Mouse (Mus musculus) bone marrow macrophage, adult 2 months (primary cell): ENCODE measurements around the gene Fnbp1l. TPM values are rescaled to one million over a fixed set of nuclear protein-coding genes. Genes with fewer than 3 reads are reported as not detected.

Source experiments
- H3K27ac ChIP-seq: 2 replicates; pipeline ENCODE4 v1.5.1; 2012; ENCODE audit warnings: low read depth, low read length; ENCODE audit not compliant: insufficient read depth
- H3K4me1 ChIP-seq: 2 replicates; pipeline ENCODE4 v1.6.1; 2012; ENCODE audit warnings: low read length; ENCODE audit not compliant: control insufficient read depth, insufficient read depth
- H3K4me3 ChIP-seq: 2 replicates; pipeline ENCODE4 v1.5.1; 2012; ENCODE audit warnings: mild to moderate bottlenecking, low read length, moderate library complexity; ENCODE audit not compliant: insufficient read depth
- CTCF ChIP-seq: IDR thresholded peaks from 2 replicates; pipeline ENCODE4 v1.5.1; 2012; ENCODE audit warnings: low read depth, mild to moderate bottlenecking, low read length, moderate library complexity
- POLR2A ChIP-seq: IDR thresholded peaks from 2 replicates; pipeline ENCODE4 v1.6.1; 2012; ENCODE audit warnings: mild to moderate bottlenecking, low read depth, low read length, borderline replicate concordance
- polyA plus RNA-seq: library from polyadenylated mRNA; stranded (reverse); fragments of >200 nt; gene quantifications from 2 replicates; pipeline ENCODE4 v1.2.4, GENCODE M21; 2012; ENCODE audit not compliant: missing spikeins, insufficient read depth, insufficient read length

Gene Fnbp1l
- polyA plus RNA-seq: 49.4 and 51.3 TPM in 2 replicates

DNA sequence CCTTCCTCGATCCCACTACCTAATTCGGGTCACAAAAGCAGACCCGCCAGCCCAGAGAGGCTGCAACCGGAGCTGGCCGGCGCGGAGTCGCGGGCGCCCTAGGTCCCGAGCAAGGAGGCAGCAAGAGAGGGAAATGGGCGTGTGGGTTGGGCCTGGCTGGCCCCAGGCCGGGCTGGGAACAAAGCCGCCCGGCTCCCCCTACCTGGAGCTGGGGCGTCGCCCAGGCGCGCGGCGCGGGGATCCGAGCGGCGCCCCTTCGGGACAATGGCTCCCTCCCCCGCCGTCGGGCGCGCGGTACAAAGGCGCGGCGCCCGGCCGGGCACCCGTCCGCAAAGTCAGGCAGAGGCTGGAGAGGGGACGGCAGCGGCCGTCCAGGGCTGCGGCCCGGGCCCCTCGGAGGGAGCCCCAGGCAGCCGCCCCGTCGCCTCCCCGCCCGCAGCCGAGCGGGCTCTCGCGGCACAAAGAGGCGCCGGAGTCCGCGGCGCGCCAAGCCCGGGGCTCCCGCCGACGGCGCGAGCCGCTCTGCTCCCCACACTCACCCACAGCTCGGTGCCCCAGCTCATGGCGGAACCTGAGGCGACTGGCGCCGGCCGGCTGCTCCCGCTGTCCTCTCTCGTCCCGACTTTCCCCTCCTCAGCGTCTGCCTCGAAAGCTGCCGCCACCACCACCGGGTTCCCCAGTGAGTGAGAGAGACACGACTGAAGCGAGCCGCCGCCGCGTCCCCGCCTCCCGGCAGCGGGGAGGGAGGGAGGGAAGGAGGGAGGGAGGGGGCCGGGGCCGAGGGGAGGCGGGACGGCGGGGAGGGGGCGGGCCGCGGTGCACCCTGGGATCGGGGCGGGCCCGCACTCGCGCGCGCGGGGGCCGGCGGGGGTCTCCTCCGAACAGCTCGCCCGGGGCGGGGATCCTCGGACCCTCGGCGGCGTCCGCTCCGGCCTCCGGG lies at the start of gene Fnbp1l:
Gene Fnbp1l, minus strand, starts transcription at position 725 of the 940 bp plus-strand sequence.
- peaks cover 3% of the 10 kb centered on the region for H3K4me1 ChIP-seq
- peak within 1 kb of the TSS; percentile 4; the same call in 1 of the 2 replicates for H3K27ac ChIP-seq
- TF ChIP-seq CTCF (no peak), POLR2A (no peak)
- peak within 1 kb of the TSS; percentile 82 for H3K4me3 ChIP-seq

- Histone ChIP-seq H3K4me1 (no peaks in the 10 kb centered on the region), H3K27ac (no peak overlapping the region), H3K4me3 (no peak overlapping the region)
- TF ChIP-seq CTCF: no peak
- no peak for TF ChIP-seq POLR2A
Measured at GRCm38 (mm10) chr3:122660795-122661194, 41.3 kb upstream of the Fnbp1l start.

DNA sequence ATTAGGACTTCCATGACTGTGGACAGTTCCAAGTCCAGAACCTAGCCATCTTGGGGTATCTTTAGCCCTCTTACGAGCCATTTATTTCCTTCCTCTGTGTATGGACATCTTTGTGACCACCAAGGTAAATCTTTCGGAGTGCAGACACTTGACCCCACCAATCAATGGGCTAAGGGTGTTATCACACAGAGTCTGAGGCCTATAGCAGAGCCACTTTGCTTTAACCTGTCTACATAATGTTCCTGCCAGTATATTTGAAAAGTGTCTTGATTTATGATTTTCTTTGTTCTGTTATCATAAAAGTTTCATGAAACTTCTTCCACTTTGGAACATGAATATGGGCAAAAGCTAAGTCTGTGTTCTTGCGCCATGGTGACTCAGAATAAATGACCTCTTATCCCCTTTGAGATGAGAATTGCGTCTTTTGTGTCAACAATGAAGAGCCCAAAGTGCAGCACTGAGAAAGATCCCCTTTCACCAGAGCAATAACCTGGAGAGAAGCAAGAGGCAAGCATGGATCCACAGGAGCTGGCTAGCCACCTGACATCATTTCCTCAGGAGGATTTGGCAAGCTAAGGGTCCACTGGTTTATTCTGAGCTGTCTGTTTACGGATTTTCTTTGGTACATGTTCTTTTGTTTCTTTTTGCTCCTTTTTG lies 39.9 kb upstream of the Fnbp1l start:
- no peak overlapping the region for H3K4me3 ChIP-seq
- H3K27ac ChIP-seq: no peak overlapping the region
- TF ChIP-seq POLR2A (no peak), CTCF (no peak)
- no peaks in the 10 kb centered on the region for H3K4me1 ChIP-seq

DNA sequence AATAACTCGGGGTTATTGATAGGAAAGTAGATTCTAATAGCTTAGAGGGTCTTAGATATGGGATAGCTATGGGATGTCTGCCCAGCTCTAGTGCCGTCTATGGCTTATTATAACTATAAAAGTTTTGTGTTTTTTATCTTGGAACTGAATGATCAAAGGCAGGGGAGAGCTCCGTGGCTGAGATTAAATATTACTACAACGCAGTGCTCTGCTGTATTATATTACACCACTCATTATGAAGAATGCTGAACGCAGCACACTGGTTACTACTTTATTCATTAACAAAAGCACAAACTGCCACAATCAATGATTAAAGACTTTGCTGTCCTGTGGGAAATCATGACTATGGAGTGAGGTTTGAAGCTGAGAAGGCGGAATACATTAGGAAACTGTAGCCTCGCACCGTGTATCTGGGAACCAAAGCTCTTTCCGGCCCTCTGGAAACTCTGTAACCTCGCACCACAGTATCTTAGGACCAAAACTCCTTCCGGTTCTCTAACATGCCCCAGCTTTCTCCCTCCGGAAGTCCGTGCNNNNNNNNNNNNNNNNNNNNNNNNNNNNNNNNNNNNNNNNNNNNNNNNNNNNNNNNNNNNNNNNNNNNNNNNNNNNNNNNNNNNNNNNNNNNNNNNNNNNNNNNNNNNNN lies 27.8 kb upstream of the Fnbp1l start:
- Histone ChIP-seq H3K4me3 (no peak overlapping the region), H3K27ac (no peak overlapping the region), H3K4me1 (no peaks in the 10 kb centered on the region)
- no peak for TF ChIP-seq CTCF
- TF ChIP-seq POLR2A: no peak

DNA sequence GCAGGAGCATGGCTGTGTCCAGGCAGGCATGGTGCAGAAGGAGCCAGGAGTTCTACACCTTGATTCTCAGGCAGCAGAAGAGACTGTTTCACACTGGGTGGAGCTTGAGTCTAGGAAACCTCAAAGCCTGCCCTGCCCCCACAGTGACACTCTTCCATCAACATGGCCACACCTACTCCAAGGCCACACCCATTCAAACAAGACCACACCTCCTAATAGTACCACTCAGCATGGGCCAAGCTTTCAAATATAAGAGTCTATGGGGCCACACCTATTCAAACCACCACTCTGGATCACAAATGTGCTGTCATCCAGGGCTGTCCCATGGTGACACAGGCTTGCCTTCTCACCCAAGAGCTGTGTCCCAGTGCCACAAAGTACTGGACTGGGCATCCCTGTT lies 20.8 kb upstream of the Fnbp1l start:
- H3K27ac ChIP-seq: no peak overlapping the region
- 0 out of 2 replicates have a peak, but pooled peaks cover 5% of the 10 kb centered on the region for H3K4me1 ChIP-seq
- no peak for TF ChIP-seq POLR2A
- TF ChIP-seq CTCF: no peak
- H3K4me3 ChIP-seq: no peak overlapping the region

GRCm38 (mm10) chr3:122639197-122639475 lies 19.6 kb upstream of the Fnbp1l start:
- TF ChIP-seq CTCF (no peak), POLR2A (no peak)
- H3K4me3 ChIP-seq: no peak overlapping the region
- no peak overlapping the region for H3K27ac ChIP-seq
- H3K4me1 ChIP-seq: 0 out of 2 replicates have a peak, but pooled peaks cover 5% of the 10 kb centered on the region

DNA sequence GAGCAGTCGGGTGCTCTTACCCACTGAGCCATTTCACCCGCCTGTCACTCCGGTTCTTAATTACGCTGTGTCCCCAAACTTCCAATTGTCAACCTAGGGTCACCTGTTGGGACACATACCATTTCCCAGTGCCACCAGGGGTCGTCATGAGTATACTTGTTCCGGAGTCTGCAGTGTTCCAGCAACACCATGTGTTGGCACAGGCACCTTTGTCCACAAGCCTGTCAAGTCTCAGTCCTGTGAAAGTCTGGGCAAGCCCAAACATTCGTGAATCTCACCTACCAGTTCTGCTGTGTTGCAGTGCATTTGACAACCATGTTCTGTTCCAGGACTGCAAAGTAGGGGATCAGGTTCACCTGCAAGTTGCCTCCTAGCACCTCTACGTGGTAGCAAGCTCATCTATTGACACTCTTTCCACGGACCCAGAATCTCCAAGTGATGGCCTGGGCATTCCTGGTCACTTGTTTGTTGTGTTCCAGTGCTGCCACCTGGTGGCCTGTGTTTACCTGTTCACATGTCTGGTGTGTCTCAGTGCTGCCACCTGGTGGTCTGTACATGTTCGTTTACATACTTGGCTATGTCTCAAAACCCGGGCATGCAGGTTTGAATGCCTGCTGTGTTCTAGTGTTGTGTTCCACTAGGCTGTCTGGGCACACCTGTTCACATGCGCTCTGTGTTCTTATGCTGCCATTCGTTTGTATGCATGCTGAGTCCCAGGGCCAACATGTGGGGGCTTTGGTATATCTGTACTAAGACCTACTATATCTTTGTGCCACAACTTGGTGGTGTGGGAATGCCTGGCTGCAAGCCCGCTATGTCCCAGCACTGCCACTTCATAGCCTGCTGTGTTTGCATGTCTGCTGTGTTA lies 19.0 kb upstream of the Fnbp1l start:
- H3K27ac ChIP-seq: no peak overlapping the region
- no peak overlapping the region for H3K4me3 ChIP-seq
- peak; percentile 100 for TF ChIP-seq CTCF
- TF ChIP-seq POLR2A: no peak
- 0 out of 2 replicates have a peak, but pooled peaks cover 5% of the 10 kb centered on the region for H3K4me1 ChIP-seq

DNA sequence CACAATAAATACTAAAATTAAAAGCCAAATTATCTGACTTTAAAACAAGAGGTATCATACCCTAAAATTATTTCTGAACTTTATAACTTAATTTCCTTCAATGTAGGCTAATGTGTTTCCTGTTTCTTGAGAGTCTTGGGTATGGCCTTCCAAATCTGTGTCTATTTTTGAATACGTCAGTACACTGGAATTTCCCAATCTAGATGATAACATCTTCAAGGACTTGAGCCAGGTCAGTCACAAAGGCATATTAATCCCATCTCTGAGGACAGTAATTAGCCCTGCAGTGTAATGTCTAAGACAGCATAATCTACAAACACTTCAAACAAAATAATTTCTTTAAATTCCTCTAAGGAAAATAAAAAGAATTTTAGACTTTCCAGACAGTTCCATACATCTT lies 17.8 kb upstream of the Fnbp1l start:
- H3K4me3 ChIP-seq: no peak overlapping the region
- H3K4me1 ChIP-seq: 0 out of 2 replicates have a peak, but pooled peaks cover 5% of the 10 kb centered on the region
- no peak overlapping the region for H3K27ac ChIP-seq
- no peak for TF ChIP-seq POLR2A

DNA sequence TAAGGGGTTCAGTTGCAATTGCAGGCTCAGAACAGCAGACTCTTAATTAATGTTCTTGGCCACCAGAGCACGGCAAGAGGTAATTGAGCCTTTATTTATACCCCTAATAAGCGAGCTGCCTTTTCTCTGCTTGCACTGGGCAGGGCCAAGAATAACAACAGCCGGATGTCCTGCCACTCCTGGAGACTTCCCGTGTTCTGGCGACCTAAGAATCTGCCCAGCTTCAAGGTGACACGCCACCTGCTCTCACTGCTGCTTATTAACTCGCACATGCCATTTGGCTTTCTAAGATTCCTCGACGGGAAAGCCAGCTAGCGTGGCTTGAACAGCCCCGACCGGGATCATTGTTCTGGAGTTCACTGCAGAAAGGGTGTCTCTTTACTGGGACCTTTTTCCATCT lies 15.7 kb upstream of the Fnbp1l start:
- TF ChIP-seq POLR2A: no peak
- TF ChIP-seq CTCF: no peak
- no peak overlapping the region for H3K4me3 ChIP-seq
- H3K27ac ChIP-seq: no peak overlapping the region
- 0 out of 2 replicates have a peak, but pooled peaks cover 5% of the 10 kb centered on the region for H3K4me1 ChIP-seq
